ENCODE assay signal across 8 mouse cellular contexts in the genomic region with DNA sequence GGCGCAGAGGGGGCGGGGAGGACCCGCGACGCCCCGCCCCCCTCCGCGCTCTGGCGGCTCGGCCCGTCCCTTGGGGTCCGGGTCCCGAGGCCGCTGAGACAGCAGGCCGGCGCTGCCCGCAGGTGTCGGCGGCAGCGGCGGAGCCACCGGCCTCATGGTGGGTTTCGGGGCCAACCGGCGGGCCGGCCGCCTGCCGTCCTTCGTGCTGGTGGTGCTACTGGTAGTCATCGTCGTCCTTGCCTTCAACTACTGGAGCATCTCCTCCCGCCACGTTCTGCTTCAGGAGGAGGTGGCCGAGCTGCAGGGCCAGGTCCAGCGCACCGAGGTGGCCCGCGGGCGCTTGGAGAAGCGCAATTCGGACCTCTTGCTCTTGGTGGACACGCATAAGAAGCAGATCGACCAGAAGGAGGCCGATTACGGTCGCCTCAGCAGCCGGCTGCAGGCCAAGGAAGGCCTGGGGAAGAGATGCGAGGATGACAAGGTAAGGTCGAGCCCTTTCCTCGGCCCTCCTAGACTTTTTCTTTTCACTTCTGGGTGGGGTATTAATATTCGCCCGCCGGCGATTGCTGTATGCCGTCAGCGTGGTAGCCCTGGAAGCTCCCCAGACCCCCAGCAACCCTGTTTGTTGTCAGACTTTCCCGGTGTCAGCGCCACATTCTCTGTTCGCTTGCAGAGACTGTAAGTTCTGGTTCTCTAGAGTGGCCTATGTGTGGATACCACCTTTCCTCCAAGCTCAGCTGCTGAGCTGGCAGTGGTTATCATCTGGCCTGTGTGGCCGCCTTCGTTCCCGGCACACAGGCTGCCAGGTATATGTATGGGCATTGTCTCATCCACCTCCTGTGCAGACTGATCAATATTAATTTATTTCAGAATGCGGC. TPM values are rescaled to one million over a fixed set of nuclear protein-coding genes. Genes with fewer than 3 reads are reported as not detected.
A peak's percentile ranks its signal among the peaks of the same experiment; 100 is the strongest.
DNase-seq lines count a peak whose midpoint lies in the region; ATAC-seq and TF ChIP-seq lines count a peak whose summit lies in the region.

No protein-coding gene starts in this region.

- WGBS in heart, adult 2 months: 2% methylated on average over 61 of the region's 63 CpGs
- WGBS in cerebellum, adult 2 months: 1% methylated on average over 62 of the region's 63 CpGs
- WGBS in kidney, postnatal 0 days: under 1% methylated on average over 52 of the region's 63 CpGs

- intact Hi-C loops in heart, adult 2 months (cut with DNase I): no loop called here
- intact Hi-C loops in heart, postnatal 14 days (cut with DNase I): no loop called here

- H3K27me3 ChIP-seq in heart, adult 2 months (ENCODE audit: control insufficient read depth, insufficient read depth, low read length): no peaks in the 10 kb centered on the region
- no peaks in the 10 kb centered on the region for H3K27me3 ChIP-seq in cerebellum, adult 2 months (ENCODE audit: control insufficient read depth, insufficient read depth, low read length)
- H3K27me3 ChIP-seq in kidney, postnatal 0 days (ENCODE audit: insufficient read depth, low read length): no peaks in the 10 kb centered on the region

- H3K4me2 ChIP-seq in kidney, postnatal 0 days (ENCODE audit: low read length): peak overlapping the region; percentile 94

- no peaks in the 10 kb centered on the region for H3K9me3 ChIP-seq in kidney, postnatal 0 days (replicated peaks; ENCODE audit: low read length)

- H3K4me1 ChIP-seq in heart, adult 2 months (ENCODE audit: control insufficient read depth, insufficient read depth, low read length): peaks cover 2% of the 10 kb centered on the region
- no peaks in the 10 kb centered on the region; the same call in 1 of the 2 replicates for H3K4me1 ChIP-seq in cerebellum, adult 2 months (ENCODE audit: control insufficient read depth, insufficient read depth, low read length)
- H3K4me1 ChIP-seq in kidney, postnatal 0 days (replicated peaks; ENCODE audit: insufficient read depth, low read length): 0 out of 2 replicates have a peak, but pooled peaks cover 3% of the 10 kb centered on the region

- H3K36me3 ChIP-seq in heart, adult 2 months (ENCODE audit: control insufficient read depth, insufficient read depth, low read length): no peaks in the 10 kb centered on the region
- H3K36me3 ChIP-seq in kidney, postnatal 0 days (ENCODE audit: insufficient read depth, low read length): no peaks in the 10 kb centered on the region

- no peak for TF ChIP-seq EP300 in heart, adult 2 months (IDR thresholded peaks at IDR 0.05; ENCODE audit: insufficient read depth, low read depth, low read length)

- no peak for TF ChIP-seq CTCF in heart, adult 2 months (IDR thresholded peaks at IDR 0.05)
- TF ChIP-seq CTCF in cerebellum, adult 2 months (IDR thresholded peaks at IDR 0.05; ENCODE audit: borderline replicate concordance, insufficient read depth, low read depth, low read length): no peak
- 0 out of 2 replicates have a peak, but pooled peaks have one; percentile 3 for TF ChIP-seq CTCF in kidney, postnatal 0 days (IDR thresholded peaks at IDR 0.05; ENCODE audit: low read depth)

- no peak for TF ChIP-seq POLR2A in heart, adult 2 months (IDR thresholded peaks at IDR 0.05; ENCODE audit: insufficient read depth, low read depth, low read length)
- TF ChIP-seq POLR2A in cerebellum, adult 2 months (IDR thresholded peaks at IDR 0.05; ENCODE audit: borderline replicate concordance, insufficient read depth, low read length): no peak

- H3K27ac ChIP-seq in heart, adult 2 months: no peak overlapping the region
- no peak overlapping the region for H3K27ac ChIP-seq in cerebellum, adult 2 months (ENCODE audit: insufficient read depth, low read length)
- H3K27ac ChIP-seq in kidney, postnatal 0 days: peak overlapping the region; percentile 78

- H3K4me3 ChIP-seq in heart, adult 2 months: peak overlapping the region; percentile 77
- peak overlapping the region; percentile 79 for H3K4me3 ChIP-seq in cerebellum, adult 2 months (replicated peaks; ENCODE audit: insufficient read depth, low read depth, low read length)
- peak overlapping the region; percentile 83 for H3K4me3 ChIP-seq in kidney, postnatal 0 days (replicated peaks; ENCODE audit: low read depth, low read length)

- ATAC-seq in CD4-positive, CD25-positive, alpha-beta regulatory T cell, adult 4 months: peak; percentile 10
- peak; percentile 60 for ATAC-seq in kidney, postnatal 0 days (replicated peaks; ENCODE audit: low FRiP score, low read depth)

- no peak for DNase-seq in heart, adult 2 months
- no peak for DNase-seq in heart, postnatal 14 days
- DNase-seq in cerebellum, adult 2 months: peak; percentile 66 to 75
- peak; percentile 41 to 54 for DNase-seq in frontal cortex, postnatal 36 days (ENCODE audit: low spot score in 2 of 2)
- DNase-seq in kidney, postnatal 0 days (ENCODE audit: low spot score): peak; percentile 62
- peak; percentile 46 for DNase-seq in lung, postnatal 14 days
- DNase-seq in testis, postnatal 14 days (ENCODE audit: low spot score): peak; percentile 24

- H3K79me2 ChIP-seq in heart, adult 2 months (replicated peaks; ENCODE audit: control insufficient read depth, insufficient read depth, low read length): no peaks in the 10 kb centered on the region

- peak overlapping the region; percentile 83 for H3K9ac ChIP-seq in heart, adult 2 months (ENCODE audit: low read depth, low read length)
- H3K9ac ChIP-seq in kidney, postnatal 0 days (ENCODE audit: low read depth, low read length): peak overlapping the region; percentile 88

RNA-seq across cellular contexts. Expression of gene Casc4, which starts 0.5 kb away (rescaled TPM):
- total RNA-seq in heart, adult 2 months (2021): 10 to 100 TPM in 1 of 2 experiments, 1 to 10 TPM in 1; 7.8 to 10.8 TPM
- 2.9 and 3.3 TPM in 2 replicates for polyA plus RNA-seq in heart, adult 2 months (2012; rRNA removed)
- 10 to 100 TPM; 12.7 to 13.7 TPM for total RNA-seq in heart, postnatal 14 days (2021)
- polyA plus RNA-seq in CD4-positive, CD25-positive, alpha-beta regulatory T cell, adult 4 months (2017; shearing (Covaris generic)): 1 to 10 TPM; 3.1 to 3.6 TPM
- 34.9 and 36.3 TPM in 2 replicates for polyA plus RNA-seq in cerebellum, adult 2 months (2012; rRNA removed)
- 21.3 and 23.2 TPM in 2 replicates for polyA plus RNA-seq in kidney, postnatal 0 days (2015; fragmentation: Nextera tagmentation; extraction: Ambion mirVana)

Comparison
In these comparisons a context has a peak if more than half of its experiments do, and no peak if none do; other contexts are left out.
1. DNase-seq: peak in cerebellum, adult 2 months (2 of 2), frontal cortex, postnatal 36 days (2 of 2), kidney, postnatal 0 days (single experiment), lung, postnatal 14 days (single experiment) and testis, postnatal 14 days (single experiment); none in heart, adult 2 months (0 of 2) and heart, postnatal 14 days (0 of 2).
2. Peak in every context shown above with its lines, with median percentiles within 50 percentile points of each other: H3K4me3 ChIP-seq.